Mouse (Mus musculus): ENCODE measurements around the gene Mxi1. TPM values are rescaled to one million over a fixed set of nuclear protein-coding genes. Genes with fewer than 3 reads are reported as not detected.
A peak's percentile ranks its signal among the peaks of the same experiment; 100 is the strongest.

Mxi1 gene
- total and polyA plus RNA-seq, 3 experiments, result 29.0 to 60.9 TPM; not detected in 1

DNA sequence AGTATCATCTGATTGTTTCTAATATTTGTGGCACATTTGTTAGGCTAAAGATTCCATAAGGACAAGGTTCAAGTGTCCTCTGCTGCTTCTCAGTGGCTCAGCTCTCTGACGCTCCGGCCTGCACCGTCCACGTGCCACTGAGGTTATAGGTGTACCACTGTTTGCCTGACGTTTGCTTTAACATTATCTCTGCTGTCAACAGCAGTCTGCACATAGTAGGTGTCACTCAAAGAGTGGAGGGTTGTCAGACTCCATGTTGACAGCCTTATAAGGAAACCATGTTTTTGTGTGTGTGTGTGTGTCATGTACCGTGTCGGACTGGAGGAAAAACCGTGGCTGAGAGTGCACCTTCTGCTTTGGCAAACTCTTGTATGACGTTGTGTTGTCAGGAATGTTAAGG is 24.9 kb downstream of the Mxi1 start:
- TF ChIP-seq ZKSCAN1 (IDR thresholded peaks at IDR 0.05; ENCODE audit: low read depth, low read length), result peak; percentile 73; the same call in 1 of the 2 replicates
- no peak for TF ChIP-seq HCFC1 (IDR thresholded peaks at IDR 0.05; ENCODE audit: low read depth, low read length)
- no peak for TF ChIP-seq POLR2AphosphoS5 (IDR thresholded peaks at IDR 0.05; ENCODE audit: borderline replicate concordance, low read depth, low read length)
- no peak for TF ChIP-seq GABPA (IDR thresholded peaks at IDR 0.05; ENCODE audit: low read depth, low read length)
- TF ChIP-seq TCF12 (IDR thresholded peaks at IDR 0.05; ENCODE audit: low read depth, low read length), result no peak
- TF ChIP-seq KAT2A (conservative IDR thresholded peaks at IDR 0.05; ENCODE audit: low read depth, low read length), result no peak
- no peak for TF ChIP-seq ELF1 (IDR thresholded peaks at IDR 0.05; ENCODE audit: low read depth, low read length)
- H3K9me3 ChIP-seq (replicated peaks; ENCODE audit: insufficient read depth, low read length), result no peaks in the 10 kb centered on the region
- no peak overlapping the region for H3K9ac ChIP-seq (ENCODE audit: control insufficient read depth, low read depth, low read length, poor library complexity, severe bottlenecking)
- H3K27ac ChIP-seq (ENCODE audit: control insufficient read depth, low read depth, low read length), result no peak overlapping the region
- DNase-seq (ENCODE audit: low read depth, low spot score), result no peak
- H3K79me2 ChIP-seq (ENCODE audit: control insufficient read depth, insufficient read depth, low read length, poor library complexity), result peaks cover 6% of the 10 kb centered on the region; the same call in 1 of the 2 replicates
- H3K4me3 ChIP-seq (ENCODE audit: control insufficient read depth in 1 of 2, insufficient read depth in 1 of 2, low read depth in 2 of 2, low read length in 2 of 2), result no peak overlapping the region
- no peaks in the 10 kb centered on the region for H3K27me3 ChIP-seq (ENCODE audit: control insufficient read depth in 1 of 2, insufficient read depth in 2 of 2, low read length in 2 of 2)
- peaks cover 17 to 30% of the 10 kb centered on the region in 2 experiments for H3K36me3 ChIP-seq (ENCODE audit: control insufficient read depth in 1 of 2, insufficient read depth in 2 of 2, low read length in 2 of 2)
- peaks cover 3 to 13% of the 10 kb centered on the region in 2 experiments; a peak in 3 of 4 replicates for H3K4me1 ChIP-seq (ENCODE audit: control insufficient read depth in 1 of 2, insufficient read depth in 2 of 2, low read length in 2 of 2)

DNA sequence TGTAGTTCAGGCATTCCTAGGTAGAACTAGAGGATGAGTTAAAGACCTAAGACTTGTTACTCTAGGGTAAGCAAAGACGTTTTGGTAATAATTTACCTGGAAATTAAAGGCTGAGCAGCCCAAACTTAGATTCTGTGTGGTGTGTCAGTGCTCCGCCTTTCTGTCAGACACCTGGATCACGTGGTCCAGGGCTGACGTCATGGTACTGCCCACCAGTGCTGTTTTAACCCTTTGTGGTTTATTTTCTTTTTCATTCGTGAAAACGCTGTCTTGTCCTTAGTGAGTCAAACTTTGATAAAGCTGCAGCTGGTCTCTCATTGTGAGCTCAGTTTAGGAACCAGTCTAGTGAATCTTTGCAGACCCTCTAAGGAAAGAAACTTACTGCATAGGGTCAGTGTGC is 30.1 kb downstream of the Mxi1 start:
- H3K4me1 ChIP-seq (ENCODE audit: control insufficient read depth in 1 of 2, insufficient read depth in 2 of 2, low read length in 2 of 2), result no peaks in the 10 kb centered on the region
- H3K36me3 ChIP-seq (ENCODE audit: control insufficient read depth in 1 of 2, insufficient read depth in 2 of 2, low read length in 2 of 2), result peaks cover 0 to 8% of the 10 kb centered on the region in 2 experiments; a peak in 1 of 4 replicates
- H3K27ac ChIP-seq (ENCODE audit: control insufficient read depth, low read depth, low read length), result no peak overlapping the region
- no peak for DNase-seq (ENCODE audit: low read depth, low spot score)
- no peak overlapping the region for H3K9ac ChIP-seq (ENCODE audit: control insufficient read depth, low read depth, low read length, poor library complexity, severe bottlenecking)
- no peaks in the 10 kb centered on the region for H3K79me2 ChIP-seq (ENCODE audit: control insufficient read depth, insufficient read depth, low read length, poor library complexity)
- TF ChIP-seq SIN3A (IDR thresholded peaks at IDR 0.05; ENCODE audit: low read length) (no peak), RCOR1 (IDR thresholded peaks at IDR 0.05; ENCODE audit: low read depth, low read length) (no peak), ZC3H11A (IDR thresholded peaks at IDR 0.05; ENCODE audit: low read depth, low read length) (no peak), USF1 (IDR thresholded peaks at IDR 0.05; ENCODE audit: low read depth, low read length) (0 out of 2 replicates have a peak, but pooled peaks have one; percentile 20), MYB (IDR thresholded peaks at IDR 0.05; ENCODE audit: low read depth, low read length) (no peak), NRF1 (IDR thresholded peaks at IDR 0.05; ENCODE audit: insufficient read depth, low read depth, low read length, poor library complexity, severe bottlenecking) (no peak), E2F4 (IDR thresholded peaks at IDR 0.05; ENCODE audit: borderline replicate concordance, low read depth, low read length) (no peak), UBTF (IDR thresholded peaks at IDR 0.05; ENCODE audit: borderline replicate concordance, insufficient read depth, low read depth, low read length) (no peak), NELFE (IDR thresholded peaks at IDR 0.05; ENCODE audit: low read depth, low read length) (no peak)
- no peaks in the 10 kb centered on the region for H3K9me3 ChIP-seq (replicated peaks; ENCODE audit: insufficient read depth, low read length)
- no peak overlapping the region for H3K4me3 ChIP-seq (ENCODE audit: control insufficient read depth in 1 of 2, insufficient read depth in 1 of 2, low read depth in 2 of 2, low read length in 2 of 2)
- no peaks in the 10 kb centered on the region for H3K27me3 ChIP-seq (ENCODE audit: control insufficient read depth in 1 of 2, insufficient read depth in 2 of 2, low read length in 2 of 2)
